Mouse (Mus musculus) small intestine, adult 2 months (tissue): Measurements from ENCODE around the gene Olfr350. TPM values are rescaled to one million over a fixed set of nuclear protein-coding genes. Genes with fewer than 3 reads are reported as not detected.

ENCODE experiments used
- H3K27ac ChIP-seq: fragments of 200-500 bp; 2 replicates; pipeline ENCODE4 v1.5.1; 2012; ENCODE audit warnings: low read depth, low read length, control low read depth, inconsistent platforms; ENCODE audit not compliant: insufficient read depth
- H3K27me3 ChIP-seq: fragments of 200-500 bp; 2 replicates; pipeline ENCODE4 v1.6.1; 2012; ENCODE audit warnings: mild to moderate bottlenecking, moderate library complexity, low read length, inconsistent platforms; ENCODE audit not compliant: control insufficient read depth, insufficient read depth
- H3K36me3 ChIP-seq: fragments of 200-500 bp; 2 replicates; pipeline ENCODE4 v1.6.1; 2012; ENCODE audit warnings: mild to moderate bottlenecking, low read length, control low read depth, inconsistent platforms; ENCODE audit not compliant: control insufficient read depth, insufficient read depth
- H3K4me1 ChIP-seq: fragments of 200-500 bp; 2 replicates; pipeline ENCODE4 v1.6.1; 2012; ENCODE audit warnings: low read length, inconsistent platforms, mixed read lengths; ENCODE audit not compliant: control insufficient read depth, insufficient read depth, insufficient read length
- H3K4me3 ChIP-seq: fragments of 200-500 bp; 2 replicates; pipeline ENCODE4 v1.5.1; 2012; ENCODE audit warnings: low read depth, mild to moderate bottlenecking, control low read depth, inconsistent platforms, low read length, moderate library complexity
- CTCF ChIP-seq: fragments of 200-500 bp; IDR thresholded peaks from 2 replicates; pipeline ENCODE4 v1.5.1; 2012; ENCODE audit warnings: low read depth, mild to moderate bottlenecking, control low read depth, inconsistent platforms, low read length, moderate library complexity, mixed read lengths; ENCODE audit not compliant: insufficient replicate concordance, insufficient read length; ENCODE audit errors: extremely low read depth
- POLR2A ChIP-seq: fragments of 200-500 bp; IDR thresholded peaks from 2 replicates; pipeline ENCODE4 v1.6.1; 2012; ENCODE audit warnings: low read depth, mild to moderate bottlenecking, control low read depth, inconsistent platforms, low read length, moderate library complexity
- WGBS: fragments of 180-500 bp; shearing (Covaris S2); methylation state at CpG from one replicate; pipeline ENCODE4 v1.1.7; 2018; 5-methylcytosine and 5-hydroxymethylcytosine counted together
- polyA plus RNA-seq: library from polyadenylated mRNA; depleted of rRNA; stranded (reverse); fragments of >200 nt; gene quantifications from 2 replicates; pipeline ENCODE4 v1.2.3, GENCODE M21; 2012; rRNA removed

The Olfr350 gene
- polyA plus RNA-seq = not detected in 2 replicates

DNA sequence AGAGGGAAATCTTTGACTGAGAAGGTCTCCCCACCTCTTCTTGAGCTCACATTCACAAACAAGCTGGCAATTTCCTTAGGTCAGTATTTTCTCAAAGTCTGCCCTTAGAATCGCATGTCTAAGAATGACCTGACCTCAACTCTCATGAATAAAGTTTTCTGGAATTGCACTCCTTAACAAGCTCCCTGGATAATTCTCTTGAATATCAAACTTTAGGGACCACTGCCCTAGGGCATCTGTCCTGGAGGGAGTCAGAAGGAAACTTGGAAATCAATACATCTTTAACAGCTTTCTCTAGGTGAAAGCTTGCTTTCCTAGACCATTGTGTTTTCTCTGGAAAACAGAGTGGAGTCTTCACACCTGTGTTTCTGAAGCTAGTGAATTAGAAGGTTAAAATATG is at the start of gene Olfr350:
Olfr350 (plus strand) TSS at position 301 of the 400 bp plus-strand sequence.
- H3K27ac ChIP-seq = no peak within 1 kb of the TSS
- H3K36me3 ChIP-seq = no peaks in the 10 kb centered on the region
- TF ChIP-seq POLR2A (no peak), CTCF (no peak)
- WGBS = 74% methylated on average over 1 of the region's 1 CpGs
- no peaks in the 10 kb centered on the region for H3K4me1 ChIP-seq
- no peak within 1 kb of the TSS for H3K4me3 ChIP-seq
- H3K27me3 ChIP-seq = no peaks in the 10 kb centered on the region

DNA sequence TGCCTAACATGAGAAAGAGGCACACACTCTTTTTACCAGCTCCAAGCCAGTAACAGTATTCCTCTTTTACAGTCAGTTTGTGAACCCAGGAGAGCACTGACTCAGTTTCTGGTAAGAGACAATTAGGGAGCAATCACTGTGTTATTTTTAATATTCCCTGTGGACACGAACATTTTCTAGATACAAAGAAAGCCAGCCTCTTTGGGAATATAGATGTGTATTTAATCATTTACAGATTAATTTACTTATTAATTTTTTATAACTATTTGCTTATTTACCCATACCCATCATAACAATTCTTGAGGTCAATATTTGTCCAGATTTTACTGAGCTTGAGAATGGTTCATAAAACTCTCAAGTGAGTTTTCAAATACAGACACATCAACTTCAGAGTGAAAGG is 29.2 kb upstream of the Olfr350 start, which contains the start of gene Olfr3:
Olfr3 (minus strand) TSS at position 101 of the 400 bp plus-strand sequence.
- H3K36me3 ChIP-seq = no peaks in the 10 kb centered on the region

DNA sequence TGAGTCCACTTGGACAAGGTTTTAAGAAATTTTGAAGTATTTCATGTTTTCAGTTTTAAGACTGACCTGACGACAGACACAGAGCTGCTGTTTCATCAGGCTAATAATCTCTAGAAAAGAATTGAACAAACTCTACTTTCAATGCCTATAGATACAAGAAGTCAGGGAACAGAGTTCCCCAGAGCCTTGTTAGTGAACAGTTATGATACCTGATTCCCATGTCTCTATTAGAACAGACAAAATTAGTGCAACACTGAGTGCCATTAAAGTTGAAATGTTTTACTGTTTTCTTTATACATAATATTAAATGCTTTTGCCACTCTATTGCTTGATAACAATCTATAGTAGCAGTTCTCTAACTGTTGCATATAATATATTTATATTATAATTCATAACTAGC is 16.4 kb downstream of the Olfr350 start, which contains the start of gene Olfr351:
Olfr351 (minus strand) TSS at position 101 of the 400 bp plus-strand sequence.
- no peaks in the 10 kb centered on the region for H3K4me1 ChIP-seq
- H3K27ac ChIP-seq = no peak within 1 kb of the TSS
- 72% methylated on average over 1 of the region's 1 CpGs for WGBS
- no peak within 1 kb of the TSS for H3K4me3 ChIP-seq
- H3K36me3 ChIP-seq = no peaks in the 10 kb centered on the region
- TF ChIP-seq POLR2A (no peak), CTCF (no peak)
- H3K27me3 ChIP-seq = no peaks in the 10 kb centered on the region

More for the DNA sequence above, 29.2 kb upstream of the Olfr350 start, which contains the start of gene Olfr3:
- Histone ChIP-seq H3K4me3 (no peak within 1 kb of the TSS), H3K27me3 (no peaks in the 10 kb centered on the region), H3K27ac (no peak within 1 kb of the TSS), H3K4me1 (no peaks in the 10 kb centered on the region)
- TF ChIP-seq POLR2A (no peak), CTCF (no peak)
- WGBS = 62% methylated on average over 1 of the region's 1 CpGs

DNA sequence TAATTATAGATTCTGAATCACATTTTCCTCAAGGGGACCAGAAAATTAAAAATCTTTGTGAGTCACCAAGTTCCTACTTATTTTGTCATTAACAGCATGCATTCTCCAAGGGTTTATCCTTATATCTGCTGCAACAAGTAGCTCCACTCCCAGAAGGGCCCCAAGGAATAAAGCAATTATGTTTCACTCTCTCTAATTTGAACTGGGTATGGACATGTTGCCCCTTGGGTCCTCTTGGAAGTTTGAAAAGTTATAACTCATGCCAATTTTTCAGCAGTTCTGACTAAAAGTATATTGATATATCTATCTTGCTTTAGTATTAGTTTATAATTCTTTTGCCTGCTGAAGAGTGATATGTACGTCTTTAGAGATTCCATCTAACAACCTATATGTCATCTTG is 22.1 kb downstream of the Olfr350 start, which contains the start of gene Olfr352:
Olfr352 (plus strand) TSS at position 301 of the 400 bp plus-strand sequence.
- no peaks in the 10 kb centered on the region for H3K4me1 ChIP-seq
- TF ChIP-seq POLR2A (no peak), CTCF (no peak)
- WGBS = 76% methylated on average over 1 of the region's 1 CpGs
- no peaks in the 10 kb centered on the region for H3K27me3 ChIP-seq
- no peak within 1 kb of the TSS for H3K27ac ChIP-seq
- no peaks in the 10 kb centered on the region for H3K36me3 ChIP-seq
- no peak within 1 kb of the TSS for H3K4me3 ChIP-seq

DNA sequence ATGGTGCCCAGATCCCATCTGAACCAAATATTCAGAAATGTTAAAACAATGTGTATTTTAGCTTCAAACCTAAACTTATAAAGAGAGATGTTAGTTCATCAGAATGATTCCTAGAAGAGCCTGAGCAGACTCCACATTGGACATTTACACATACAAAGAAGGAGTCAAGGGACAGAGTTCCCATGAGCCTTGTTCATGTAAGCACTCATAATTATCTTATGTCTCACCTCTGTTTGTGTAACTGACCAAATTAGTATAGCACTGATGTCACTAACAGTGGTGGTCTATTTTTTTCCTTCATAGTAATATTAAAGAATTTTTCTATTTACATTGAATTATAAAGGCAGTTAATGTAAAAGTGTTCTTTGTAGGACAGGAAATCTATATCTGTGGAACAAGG is 46.7 kb downstream of the Olfr350 start, which contains the start of gene Olfr353:
Olfr353 (minus strand) TSS at position 101 of the 400 bp plus-strand sequence.
- H3K36me3 ChIP-seq = no peaks in the 10 kb centered on the region
- H3K27me3 ChIP-seq = no peaks in the 10 kb centered on the region
- TF ChIP-seq CTCF = no peak
- TF ChIP-seq POLR2A = no peak
- no peak within 1 kb of the TSS for H3K27ac ChIP-seq
- no peaks in the 10 kb centered on the region for H3K4me1 ChIP-seq
- H3K4me3 ChIP-seq = no peak within 1 kb of the TSS

DNA sequence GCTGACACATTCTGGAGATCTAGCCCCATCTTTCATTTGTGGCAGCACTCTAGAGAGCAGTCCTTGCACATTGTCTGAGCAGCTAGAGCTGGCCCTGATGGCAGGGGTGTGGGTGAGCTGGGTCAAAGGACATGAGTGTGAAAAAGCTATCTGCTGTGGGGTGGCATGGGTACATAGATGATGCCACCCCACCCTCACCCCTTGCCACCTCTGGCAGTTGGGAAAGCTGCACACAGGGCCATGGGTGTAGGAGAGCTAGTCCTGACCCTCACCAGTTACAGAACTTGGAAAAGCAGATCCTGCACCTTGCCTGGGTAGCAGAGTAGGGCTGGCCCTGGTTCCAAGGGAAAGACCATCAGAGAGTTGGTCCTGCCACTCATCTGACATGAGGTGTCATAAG is 51.0 kb downstream of the Olfr350 start:
- TF ChIP-seq POLR2A (no peak), CTCF (no peak)
- Histone ChIP-seq H3K27me3 (no peaks in the 10 kb centered on the region), H3K4me1 (no peaks in the 10 kb centered on the region), H3K4me3 (no peak overlapping the region), H3K27ac (no peak overlapping the region), H3K36me3 (no peaks in the 10 kb centered on the region)

Other genes starting within 250 kb of the Olfr350 start
- gene Olfr345, start 206.3 kb upstream of the Olfr350 start, polyA plus RNA-seq = not detected in 2 replicates
- not detected in 2 replicates for gene Olfr346, start 160.5 kb upstream of the Olfr350 start, polyA plus RNA-seq
- not detected in 2 replicates for gene Olfr347, start 114.4 kb upstream of the Olfr350 start, polyA plus RNA-seq
- not detected in 2 replicates for gene Olfr348, start 62.0 kb upstream of the Olfr350 start, polyA plus RNA-seq
- not detected in 2 replicates for gene Olfr50, start 55.8 kb upstream of the Olfr350 start, polyA plus RNA-seq
- gene Olfr3, start 29.3 kb upstream of the Olfr350 start, polyA plus RNA-seq = not detected in 2 replicates
- gene Olfr351, start 16.4 kb downstream of the Olfr350 start, polyA plus RNA-seq = not detected in 2 replicates
- not detected in 2 replicates for gene Olfr352, start 22.1 kb downstream of the Olfr350 start, polyA plus RNA-seq
- gene Olfr353, start 46.6 kb downstream of the Olfr350 start, polyA plus RNA-seq = not detected in 2 replicates
- gene Olfr354, start 59.4 kb downstream of the Olfr350 start, polyA plus RNA-seq = not detected in 2 replicates
- gene Olfr355, start 82.6 kb downstream of the Olfr350 start, polyA plus RNA-seq = not detected in 2 replicates
- not detected in 2 replicates for gene Olfr356, start 90.8 kb downstream of the Olfr350 start, polyA plus RNA-seq
- not detected in 2 replicates for gene Olfr357, start 147.5 kb downstream of the Olfr350 start, polyA plus RNA-seq
- not detected in 2 replicates for gene Olfr358, start 163.0 kb downstream of the Olfr350 start, polyA plus RNA-seq
- not detected in 2 replicates for gene Olfr360, start 219.4 kb downstream of the Olfr350 start, polyA plus RNA-seq
- not detected in 2 replicates for gene Olfr361, start 243.0 kb downstream of the Olfr350 start, polyA plus RNA-seq